Mouse (Mus musculus) liver, embryonic 13.5 days (tissue): ENCODE results near the gene Nprl3. TPM values are rescaled to one million over a fixed set of nuclear protein-coding genes. Genes with fewer than 3 reads are reported as not detected.
A peak's percentile ranks its signal among the peaks of the same experiment; 100 is the strongest.

ENCODE experiments used
- ATAC-seq: fragments of 200-750 bp; cut with Nextera tagmentation; 2 replicates; pipeline ENCODE4 v1.8.0; 2017; ENCODE audit warnings: low read depth, mild to moderate bottlenecking, moderate number of reproducible peaks, moderate library complexity
- DNase-seq: peaks from one replicate; pipeline ENCODE4 v3.0.0; 2022
- H3K27ac ChIP-seq: fragments of 300-500 bp; sonication (generic); 2 replicates; pipeline ENCODE4 v1.5.1; 2015; ENCODE audit warnings: moderate library complexity, mild to moderate bottlenecking, inconsistent platforms
- H3K27me3 ChIP-seq: fragments of 300-500 bp; sonication (generic); 2 replicates; pipeline ENCODE4 v1.6.1; 2015; ENCODE audit warnings: mild to moderate bottlenecking, inconsistent platforms
- H3K36me3 ChIP-seq: fragments of 300-500 bp; sonication (generic); 2 replicates; pipeline ENCODE4 v1.6.1; 2015; ENCODE audit warnings: mild to moderate bottlenecking, inconsistent platforms
- H3K4me1 ChIP-seq: fragments of 300-500 bp; sonication (generic); replicated peaks from 2 replicates; pipeline ENCODE4 v1.6.1; 2015; ENCODE audit warnings: inconsistent platforms
- H3K4me2 ChIP-seq: fragments of 300-500 bp; sonication (generic); 2 replicates; pipeline ENCODE4 v1.6.1; 2015; ENCODE audit warnings: inconsistent platforms, mild to moderate bottlenecking, moderate library complexity
- H3K4me3 ChIP-seq: fragments of 300-500 bp; sonication (generic); replicated peaks from 2 replicates; pipeline ENCODE4 v1.5.1; 2015; ENCODE audit warnings: mild to moderate bottlenecking, inconsistent platforms
- H3K9ac ChIP-seq: fragments of 300-500 bp; sonication (generic); 2 replicates; pipeline ENCODE4 v1.6.1; 2015; ENCODE audit warnings: mild to moderate bottlenecking, inconsistent platforms
- H3K9me3 ChIP-seq: fragments of 300-500 bp; sonication (generic); replicated peaks from 2 replicates; pipeline ENCODE4 v1.6.1; 2016; ENCODE audit warnings: inconsistent platforms
- WGBS: fragments of 180-500 bp; shearing (Covaris S2); methylation state at CpG from one replicate; pipeline ENCODE4 v1.1.7; 2015; ENCODE audit not compliant: insufficient replicate concordance; 5-methylcytosine and 5-hydroxymethylcytosine counted together
- polyA plus RNA-seq: library from polyadenylated mRNA; unstranded; fragments of >200 nt; fragmentation: Nextera tagmentation; extraction: Ambion mirVana; gene quantifications from 2 replicates; pipeline ENCODE4 v1.2.1, GENCODE M21; 2015

Nprl3 gene
- polyA plus RNA-seq, 1 experiment from 2014 or later, result 27.5 TPM

DNA sequence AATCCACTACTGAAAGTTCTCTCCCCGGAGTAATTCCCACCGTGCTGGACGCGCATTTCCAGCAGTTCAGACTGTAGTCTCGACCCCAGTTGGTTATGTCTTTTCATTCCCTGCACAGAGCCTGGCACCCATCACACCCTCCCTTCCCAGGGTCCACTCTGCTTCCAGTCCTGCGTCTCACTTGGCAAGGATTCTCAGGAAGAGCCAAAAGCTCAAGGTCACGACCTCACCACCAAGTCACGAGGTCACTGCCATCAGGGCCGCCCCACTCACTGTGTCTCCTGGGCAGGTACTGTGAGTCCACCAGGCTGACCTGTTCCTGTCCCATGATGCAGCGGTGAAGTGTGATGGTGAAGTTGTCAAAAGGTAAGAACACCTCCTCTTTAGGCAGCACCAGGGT, 73.4 kb downstream of the Nprl3 start:
- no peak overlapping the region for H3K9ac ChIP-seq
- H3K27ac ChIP-seq, result no peak overlapping the region
- H3K4me3 ChIP-seq, result no peak overlapping the region
- H3K4me2 ChIP-seq, result no peak overlapping the region
- 68% methylated on average over 10 of the region's 10 CpGs for WGBS
- DNase-seq (no peak), ATAC-seq (no peak)
- peaks cover 22% of the 10 kb centered on the region for H3K4me1 ChIP-seq
- no peaks in the 10 kb centered on the region for H3K9me3 ChIP-seq
- H3K36me3 ChIP-seq, result no peaks in the 10 kb centered on the region
- no peaks in the 10 kb centered on the region for H3K27me3 ChIP-seq

GRCm38 (mm10) chr11:32193156-32193555, 74.4 kb downstream of the Nprl3 start:
- H3K4me2 ChIP-seq, result no peak overlapping the region
- H3K36me3 ChIP-seq, result no peaks in the 10 kb centered on the region
- no peak for ATAC-seq
- no peaks in the 10 kb centered on the region for H3K27me3 ChIP-seq
- 83% methylated on average over 10 of the region's 10 CpGs for WGBS
- no peak overlapping the region for H3K27ac ChIP-seq
- no peak for DNase-seq
- H3K9ac ChIP-seq, result no peak overlapping the region
- H3K4me3 ChIP-seq, result no peak overlapping the region
- H3K9me3 ChIP-seq, result no peaks in the 10 kb centered on the region
- peaks cover 18% of the 10 kb centered on the region for H3K4me1 ChIP-seq

DNA sequence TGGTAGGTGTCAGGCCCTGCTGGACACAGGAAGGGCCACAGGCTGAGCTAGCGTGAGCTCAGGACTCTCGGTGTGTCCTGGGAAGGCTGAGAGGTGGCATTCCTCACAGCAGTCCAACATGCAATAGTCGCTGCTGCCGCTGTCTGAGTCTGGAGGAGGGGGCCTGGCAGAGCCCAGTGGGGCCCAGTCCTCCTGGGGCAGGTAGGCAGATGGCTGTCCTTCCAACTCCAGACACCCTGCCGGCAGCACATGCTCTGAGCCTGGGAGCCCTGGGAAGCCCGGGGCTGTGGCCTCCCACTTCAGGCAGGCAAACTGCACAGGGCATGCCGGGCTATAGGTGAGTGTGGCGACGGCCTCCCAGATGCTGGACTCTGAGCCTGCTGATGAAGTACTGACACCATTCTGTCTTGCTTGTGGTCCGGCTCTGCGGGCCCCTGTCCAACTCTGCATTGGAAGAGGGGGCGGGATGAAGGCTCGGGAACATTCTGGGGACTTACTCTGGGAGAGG, 76.8 kb downstream of the Nprl3 start:
- 77% methylated on average over 13 of the region's 13 CpGs for WGBS
- Histone ChIP-seq H3K27ac (no peak overlapping the region), H3K36me3 (no peaks in the 10 kb centered on the region), H3K4me1 (peaks cover 3% of the 10 kb centered on the region), H3K4me3 (no peak overlapping the region), H3K4me2 (no peak overlapping the region), H3K27me3 (no peaks in the 10 kb centered on the region), H3K9me3 (no peaks in the 10 kb centered on the region), H3K9ac (no peak overlapping the region)
- no peak for DNase-seq
- no peak for ATAC-seq

DNA sequence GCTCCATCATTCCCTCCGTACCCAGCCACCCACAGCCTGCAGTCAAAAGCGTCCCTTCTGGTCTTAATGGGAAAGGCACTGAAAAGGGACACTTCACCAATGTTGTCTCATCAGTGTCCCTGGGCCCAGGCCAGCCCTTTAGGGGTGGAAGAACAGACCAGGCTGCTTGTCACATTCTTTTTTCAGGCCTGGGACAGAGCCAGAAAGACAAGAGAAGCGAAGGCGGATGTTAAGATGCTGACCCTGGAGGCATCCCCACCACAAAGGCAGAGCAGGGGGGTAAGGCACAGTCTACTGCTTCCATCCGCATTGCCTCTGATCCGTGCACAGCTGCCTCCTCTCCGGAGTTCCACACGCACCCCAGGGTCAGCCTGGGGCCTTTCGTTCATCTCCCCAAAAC, 77.4 kb downstream of the Nprl3 start:
- H3K4me3 ChIP-seq, result no peak overlapping the region
- no peaks in the 10 kb centered on the region for H3K27me3 ChIP-seq
- DNase-seq (no peak), ATAC-seq (no peak)
- no peak overlapping the region for H3K27ac ChIP-seq
- WGBS, result 76% methylated on average over 9 of the region's 9 CpGs
- H3K4me1 ChIP-seq, result no peaks in the 10 kb centered on the region
- no peaks in the 10 kb centered on the region for H3K36me3 ChIP-seq
- no peaks in the 10 kb centered on the region for H3K9me3 ChIP-seq
- H3K4me2 ChIP-seq, result no peak overlapping the region
- H3K9ac ChIP-seq, result no peak overlapping the region

DNA sequence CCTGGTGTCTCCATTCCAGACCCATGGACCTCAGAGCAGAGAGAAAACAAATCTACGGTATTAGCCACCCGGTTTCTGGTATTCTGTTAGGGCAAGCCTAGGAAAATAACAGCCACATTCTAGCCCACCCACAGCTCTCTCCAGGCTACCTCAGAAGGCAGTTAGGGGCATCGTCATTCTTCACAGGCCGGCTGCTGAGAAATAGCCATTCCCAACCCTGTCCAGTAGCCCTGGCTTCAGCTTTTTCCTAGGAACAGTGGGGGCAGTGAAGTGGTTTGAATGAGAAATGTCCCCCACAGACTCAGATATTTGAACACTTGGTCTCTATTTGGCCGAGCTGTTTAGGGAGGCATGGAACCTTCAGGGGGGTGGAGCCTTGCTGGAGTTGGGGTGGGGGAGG, 78.1 kb downstream of the Nprl3 start:
- no peak overlapping the region for H3K9ac ChIP-seq
- no peaks in the 10 kb centered on the region for H3K27me3 ChIP-seq
- no peak for DNase-seq
- H3K4me1 ChIP-seq, result no peaks in the 10 kb centered on the region
- H3K4me3 ChIP-seq, result no peak overlapping the region
- WGBS, result 78% methylated on average over 5 of the region's 5 CpGs
- H3K4me2 ChIP-seq, result no peak overlapping the region
- H3K27ac ChIP-seq, result no peak overlapping the region
- no peaks in the 10 kb centered on the region for H3K36me3 ChIP-seq
- no peak for ATAC-seq
- H3K9me3 ChIP-seq, result no peaks in the 10 kb centered on the region

- Histone ChIP-seq H3K36me3 (no peaks in the 10 kb centered on the region), H3K9ac (no peak overlapping the region), H3K4me2 (no peak overlapping the region), H3K27ac (no peak overlapping the region), H3K4me1 (no peaks in the 10 kb centered on the region), H3K27me3 (no peaks in the 10 kb centered on the region), H3K9me3 (no peaks in the 10 kb centered on the region), H3K4me3 (no peak overlapping the region)
- 78% methylated on average over 12 of the region's 12 CpGs for whole genome bisulfite sequencing
- no peak for DNase-seq
- no peak for ATAC-seq
Measured at GRCm38 (mm10) chr11:32188881-32189280, 78.6 kb downstream of the Nprl3 start.

DNA sequence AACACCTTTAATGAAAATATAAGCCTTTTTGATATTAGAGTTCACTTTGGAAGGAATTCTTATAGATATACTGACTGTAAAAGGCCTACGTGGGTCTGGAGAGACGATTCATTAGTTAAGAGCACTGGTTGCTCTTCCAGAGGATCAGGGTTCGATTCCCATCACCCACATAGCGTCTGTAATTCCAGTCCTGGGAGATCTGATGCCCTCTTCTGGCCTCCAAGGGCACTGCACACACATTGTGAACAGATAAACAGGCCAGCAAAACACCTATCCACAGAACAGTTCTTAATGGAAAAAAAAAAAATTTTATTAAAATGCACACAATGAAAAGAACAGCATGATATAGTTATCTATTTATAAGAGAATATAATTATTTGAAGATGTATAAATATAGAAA, 80.3 kb downstream of the Nprl3 start:
- no peaks in the 10 kb centered on the region for H3K9me3 ChIP-seq
- H3K27me3 ChIP-seq, result no peaks in the 10 kb centered on the region
- no peak overlapping the region for H3K27ac ChIP-seq
- no peaks in the 10 kb centered on the region for H3K36me3 ChIP-seq
- H3K4me1 ChIP-seq, result no peaks in the 10 kb centered on the region
- H3K9ac ChIP-seq, result no peak overlapping the region
- no peak for DNase-seq
- 74% methylated on average over 4 of the region's 4 CpGs for WGBS
- no peak overlapping the region for H3K4me2 ChIP-seq
- no peak overlapping the region for H3K4me3 ChIP-seq
- ATAC-seq, result no peak

DNA sequence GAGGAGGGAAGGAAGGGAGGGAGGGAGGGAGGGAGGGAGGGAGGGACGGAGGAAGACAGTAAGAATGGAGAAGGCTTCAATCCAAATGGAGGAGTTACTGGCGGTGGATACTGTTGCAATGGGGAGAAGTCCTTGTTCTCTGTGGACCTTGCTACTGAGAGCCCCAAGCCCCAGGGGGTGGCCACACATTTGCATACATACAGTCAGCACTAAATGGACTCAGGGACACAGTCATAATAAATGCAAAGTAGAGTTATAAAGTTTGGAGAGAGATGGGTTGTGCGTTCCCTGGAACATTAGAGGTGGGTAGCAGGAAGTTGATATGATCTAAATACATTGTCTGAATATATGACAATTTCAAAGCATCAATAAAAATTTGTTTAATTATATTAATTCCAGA, 81.5 kb downstream of the Nprl3 start:
- no peak for ATAC-seq
- WGBS, result 73% methylated on average over 3 of the region's 3 CpGs

GRCm38 (mm10) chr11:32184469-32184868, 83.0 kb downstream of the Nprl3 start:
- Histone ChIP-seq H3K9ac (no peak overlapping the region), H3K9me3 (no peaks in the 10 kb centered on the region), H3K4me3 (no peak overlapping the region), H3K27ac (no peak overlapping the region), H3K4me2 (no peak overlapping the region), H3K27me3 (no peaks in the 10 kb centered on the region; the same call in 1 of the 2 replicates), H3K36me3 (no peaks in the 10 kb centered on the region), H3K4me1 (no peaks in the 10 kb centered on the region)
- no peak for ATAC-seq
- 76% methylated on average over 8 of the region's 8 CpGs for WGBS
- no peak for DNase-seq

More for the DNA sequence above, 81.5 kb downstream of the Nprl3 start:
- H3K27me3 ChIP-seq, result no peaks in the 10 kb centered on the region; the same call in 1 of the 2 replicates
- H3K36me3 ChIP-seq, result no peaks in the 10 kb centered on the region
- H3K9ac ChIP-seq, result no peak overlapping the region
- H3K4me2 ChIP-seq, result no peak overlapping the region
- H3K4me1 ChIP-seq, result no peaks in the 10 kb centered on the region
- no peak overlapping the region for H3K27ac ChIP-seq
- no peak overlapping the region for H3K4me3 ChIP-seq
- no peaks in the 10 kb centered on the region for H3K9me3 ChIP-seq
- no peak for DNase-seq

DNA sequence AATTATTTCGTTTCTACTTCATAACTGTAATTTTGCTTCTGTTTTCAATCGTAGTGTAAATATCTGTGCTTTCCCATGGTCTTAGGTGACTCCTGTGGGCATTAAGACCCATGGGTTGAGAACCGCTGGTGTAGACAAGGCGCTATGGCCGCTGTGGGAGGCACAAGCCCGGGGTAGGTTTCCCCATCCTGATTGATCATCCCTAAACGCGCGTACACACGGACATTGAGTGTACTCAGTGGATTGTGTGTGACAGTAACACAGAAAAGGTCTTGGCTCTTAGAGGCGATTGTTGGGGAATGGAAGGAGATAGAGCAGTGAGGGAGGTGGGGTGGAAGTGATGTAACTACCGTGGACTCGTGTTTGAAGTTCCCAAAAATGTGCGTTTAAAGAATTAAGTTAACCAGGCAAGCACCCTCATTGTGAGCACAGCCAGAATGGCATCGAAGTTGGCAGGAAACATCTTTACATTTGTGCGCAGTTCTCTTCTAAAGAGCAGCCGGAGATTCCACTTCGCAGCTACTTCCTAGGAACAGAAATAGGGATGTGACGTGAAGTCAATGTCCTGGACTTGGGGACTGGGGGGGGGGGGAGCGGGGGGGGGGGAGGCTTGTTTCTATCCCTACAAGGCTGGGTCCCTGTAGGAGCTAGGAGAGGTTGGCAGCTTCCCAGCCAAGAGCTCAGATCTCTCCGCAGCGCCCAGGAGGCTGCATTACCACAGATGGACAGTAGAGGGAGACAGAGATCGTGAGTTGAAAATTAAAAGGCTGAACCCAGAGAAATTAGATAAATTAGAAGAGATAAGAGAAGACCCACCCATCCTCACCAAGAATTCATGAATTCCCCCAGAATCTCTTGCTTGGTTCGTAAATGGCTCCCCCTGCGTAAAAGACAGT, 85.3 kb downstream of the Nprl3 start:
- 0 out of 2 replicates have a peak, but pooled peaks cover 3% of the 10 kb centered on the region for H3K9me3 ChIP-seq
- DNase-seq (peak; percentile 54), ATAC-seq (no peak)
- no peaks in the 10 kb centered on the region for H3K36me3 ChIP-seq
- no peak overlapping the region for H3K4me2 ChIP-seq
- H3K4me1 ChIP-seq, result no peaks in the 10 kb centered on the region
- no peak overlapping the region for H3K27ac ChIP-seq
- no peaks in the 10 kb centered on the region; the same call in 1 of the 2 replicates for H3K27me3 ChIP-seq
- H3K4me3 ChIP-seq, result no peak overlapping the region
- no peak overlapping the region for H3K9ac ChIP-seq
- WGBS, result 38% methylated on average over 25 of the region's 25 CpGs

DNA sequence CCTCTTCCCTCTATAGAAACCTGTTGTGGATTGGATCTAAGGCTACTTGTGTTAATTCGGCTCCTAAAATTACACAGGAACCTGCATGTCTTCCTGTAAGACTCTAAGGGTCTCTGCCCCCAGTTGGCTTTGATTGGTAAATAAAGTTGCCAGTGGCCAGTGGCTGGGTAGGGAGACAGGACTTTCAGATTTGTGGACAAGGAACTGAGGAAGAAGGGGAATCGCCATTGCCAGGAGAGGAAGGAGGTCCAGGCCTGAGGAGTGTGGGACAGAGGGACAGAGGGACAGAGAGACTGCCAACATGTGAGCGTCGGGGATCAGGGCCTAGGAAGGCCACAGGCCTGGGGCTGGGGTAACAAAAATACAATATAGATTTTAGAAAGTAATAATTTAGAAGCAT, 86.3 kb downstream of the Nprl3 start:
- Histone ChIP-seq H3K4me1 (no peaks in the 10 kb centered on the region), H3K36me3 (no peaks in the 10 kb centered on the region), H3K9ac (no peak overlapping the region), H3K27me3 (no peaks in the 10 kb centered on the region; the same call in 1 of the 2 replicates), H3K9me3 (0 out of 2 replicates have a peak, but pooled peaks cover 3% of the 10 kb centered on the region), H3K4me2 (no peak overlapping the region), H3K27ac (no peak overlapping the region), H3K4me3 (no peak overlapping the region)
- WGBS, result 69% methylated on average over 4 of the region's 4 CpGs
- DNase-seq (no peak), ATAC-seq (no peak)

DNA sequence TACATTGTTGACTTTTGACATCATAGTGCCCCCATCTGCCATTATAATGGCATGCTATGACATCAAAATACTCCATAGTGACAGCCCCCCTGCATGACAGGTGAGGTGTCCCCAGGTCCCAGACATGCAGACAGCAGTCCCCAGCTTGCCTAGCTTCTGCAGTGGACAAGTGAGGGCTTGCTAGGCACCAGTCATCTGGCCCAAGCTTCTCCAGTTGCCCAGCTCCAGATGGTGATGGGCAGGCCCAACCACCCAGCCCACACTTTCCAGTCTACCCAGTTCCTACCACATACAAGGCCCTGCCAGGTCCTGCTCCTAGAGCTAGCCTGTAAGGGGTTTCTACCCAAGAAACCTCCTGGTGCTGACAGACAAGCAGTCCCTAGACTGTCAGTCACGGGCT, 89.0 kb downstream of the Nprl3 start:
- Histone ChIP-seq H3K27ac (no peak overlapping the region), H3K36me3 (no peaks in the 10 kb centered on the region), H3K27me3 (no peaks in the 10 kb centered on the region; the same call in 1 of the 2 replicates), H3K4me3 (no peak overlapping the region), H3K4me1 (no peaks in the 10 kb centered on the region), H3K4me2 (no peak overlapping the region), H3K9me3 (0 out of 2 replicates have a peak, but pooled peaks cover 3% of the 10 kb centered on the region), H3K9ac (no peak overlapping the region)
- WGBS, result 56% methylated on average over 1 of the region's 1 CpGs
- DNase-seq (no peak), ATAC-seq (no peak)
